Mouse (Mus musculus) ES-Bruce4 (cell line): ENCODE measurements around the gene Lmbr1. TPM values are rescaled to one million over a fixed set of nuclear protein-coding genes. Genes with fewer than 3 reads are reported as not detected.

Experiments
- H3K27ac ChIP-seq: 2 replicates; pipeline ENCODE4 v1.5.1; 2012; ENCODE audit warnings: low read length, inconsistent platforms; ENCODE audit not compliant: insufficient read depth
- H3K27me3 ChIP-seq: 2 replicates; pipeline ENCODE4 v1.6.1; 2012; ENCODE audit warnings: mild to moderate bottlenecking, low read length, inconsistent platforms; ENCODE audit not compliant: control insufficient read depth, poor library complexity, insufficient read depth, severe bottlenecking
- H3K36me3 ChIP-seq: 2 replicates; pipeline ENCODE4 v1.6.1; 2012; ENCODE audit warnings: inconsistent platforms, mild to moderate bottlenecking, low read length, moderate library complexity; ENCODE audit not compliant: control insufficient read depth, poor library complexity, insufficient read depth, severe bottlenecking
- H3K4me1 ChIP-seq: one replicate; pipeline ENCODE4 v1.8.1; 2011; ENCODE audit warnings: low read length; ENCODE audit not compliant: control insufficient read depth, insufficient read depth
- H3K4me3 ChIP-seq: 2 replicates; pipeline ENCODE4 v1.5.1; 2011; ENCODE audit warnings: low read depth, mild to moderate bottlenecking, low read length
- H3K9ac ChIP-seq: 2 replicates; pipeline ENCODE4 v1.6.1; 2012; ENCODE audit warnings: low read depth, mild to moderate bottlenecking, inconsistent platforms; ENCODE audit not compliant: poor library complexity, severe bottlenecking
- H3K9me3 ChIP-seq: replicated peaks from 2 replicates; pipeline ENCODE4 v1.6.1; 2012; ENCODE audit warnings: mild to moderate bottlenecking, low read length, inconsistent platforms; ENCODE audit not compliant: control insufficient read depth, poor library complexity, insufficient read depth, severe bottlenecking
- CTCF ChIP-seq: IDR thresholded peaks from one replicate; pipeline ENCODE4 v1.8.1; 2011; ENCODE audit warnings: low read depth, low read length
- EP300 ChIP-seq: IDR thresholded peaks from 2 replicates; pipeline ENCODE4 v1.6.1; 2011; ENCODE audit warnings: low read depth, low read length; ENCODE audit not compliant: insufficient read depth
- POLR2A ChIP-seq: IDR thresholded peaks from one replicate; pipeline ENCODE4 v1.8.1; 2011; ENCODE audit warnings: low read length; ENCODE audit not compliant: insufficient read depth
- polyA plus RNA-seq: library from polyadenylated mRNA; stranded (reverse); fragments of >200 nt; gene quantifications from 2 replicates; pipeline ENCODE4 v1.2.4, GENCODE M21; 2011; ENCODE audit warnings: low read depth; ENCODE audit not compliant: missing spikeins, insufficient read depth, insufficient read length

Gene Lmbr1
- polyA plus RNA-seq, 1 experiment = 8.3 TPM

DNA sequence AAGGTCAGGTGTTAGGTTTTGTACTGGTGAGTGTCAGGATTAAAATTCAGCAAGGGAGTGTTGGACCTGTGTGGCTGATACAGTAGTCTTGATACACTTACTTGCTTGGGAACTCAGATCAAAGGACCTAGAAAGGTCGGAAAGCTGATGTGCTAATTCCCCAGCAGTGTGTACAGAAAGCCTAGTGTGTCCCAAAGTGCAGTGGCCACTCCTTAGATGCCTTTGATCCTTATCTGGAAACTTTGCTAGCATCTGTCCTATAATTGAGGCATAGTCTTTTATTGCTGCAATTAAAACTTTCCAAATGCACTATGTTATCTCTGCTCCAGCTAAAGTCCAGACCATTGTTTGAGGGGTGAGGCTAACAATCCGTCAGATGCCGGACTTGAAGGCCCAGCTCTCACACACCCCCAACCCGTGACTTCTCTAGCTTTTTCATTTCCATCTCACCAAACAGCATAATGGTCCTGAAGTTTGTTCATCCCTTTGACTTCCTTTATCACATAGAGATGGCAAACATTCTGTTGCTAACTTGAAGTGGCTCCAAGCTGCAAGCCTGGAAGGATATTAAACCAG is 166.1 kb downstream of the Lmbr1 start:
- TF ChIP-seq CTCF = no peak
- TF ChIP-seq POLR2A = no peak
- TF ChIP-seq EP300 = no peak
- H3K9ac ChIP-seq = no peak overlapping the region
- H3K36me3 ChIP-seq = no peaks in the 10 kb centered on the region
- H3K9me3 ChIP-seq = no peaks in the 10 kb centered on the region
- no peaks in the 10 kb centered on the region for H3K4me1 ChIP-seq
- no peak overlapping the region for H3K4me3 ChIP-seq
- no peaks in the 10 kb centered on the region for H3K27me3 ChIP-seq
- no peak overlapping the region for H3K27ac ChIP-seq

- no peaks in the 10 kb centered on the region for H3K9me3 ChIP-seq
- no peak overlapping the region for H3K27ac ChIP-seq
- H3K4me1 ChIP-seq = no peaks in the 10 kb centered on the region
- H3K9ac ChIP-seq = no peak overlapping the region
- H3K4me3 ChIP-seq = no peak overlapping the region
- TF ChIP-seq EP300 (no peak), CTCF (no peak), POLR2A (no peak)
- no peaks in the 10 kb centered on the region for H3K27me3 ChIP-seq
- H3K36me3 ChIP-seq = 0 out of 2 replicates have a peak, but pooled peaks cover 2% of the 10 kb centered on the region
Observed at GRCm38 (mm10) chr5:29205690-29206089, 172.5 kb downstream of the Lmbr1 start.

DNA sequence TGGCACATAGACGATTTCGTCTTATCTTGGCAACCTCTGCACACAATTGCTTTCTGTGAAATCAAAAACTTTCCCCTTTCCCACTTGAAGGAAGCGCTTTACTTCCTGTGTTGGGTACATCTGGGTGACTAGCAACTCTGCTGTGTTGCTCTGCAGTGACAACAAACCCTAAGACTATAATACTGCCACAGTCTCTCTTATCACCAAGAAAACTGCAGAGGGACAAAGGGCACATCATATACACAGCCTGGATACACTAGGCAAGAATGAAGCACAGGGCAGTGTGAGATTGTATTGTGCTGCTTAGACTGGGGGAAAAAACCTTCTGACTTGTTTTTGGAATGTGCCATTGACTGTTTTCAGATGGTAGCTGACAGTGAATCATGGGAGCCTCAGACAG is 178.3 kb downstream of the Lmbr1 start:
- Histone ChIP-seq H3K27ac (no peak overlapping the region), H3K36me3 (no peaks in the 10 kb centered on the region), H3K9ac (no peak overlapping the region), H3K4me3 (no peak overlapping the region), H3K4me1 (peaks cover 3% of the 10 kb centered on the region), H3K9me3 (no peaks in the 10 kb centered on the region), H3K27me3 (no peaks in the 10 kb centered on the region)
- TF ChIP-seq EP300 = no peak
- no peak for TF ChIP-seq CTCF
- TF ChIP-seq POLR2A = no peak

- H3K27me3 ChIP-seq = no peaks in the 10 kb centered on the region
- H3K4me1 ChIP-seq = peaks cover 3% of the 10 kb centered on the region
- TF ChIP-seq CTCF (no peak), POLR2A (no peak), EP300 (peak; percentile 65; the same call in 1 of the 2 replicates)
- H3K9ac ChIP-seq = no peak overlapping the region
- H3K36me3 ChIP-seq = no peaks in the 10 kb centered on the region
- no peak overlapping the region for H3K4me3 ChIP-seq
- H3K27ac ChIP-seq = peak overlapping the region; percentile 21
- no peaks in the 10 kb centered on the region for H3K9me3 ChIP-seq
Observed at GRCm38 (mm10) chr5:29198960-29199488, 179.2 kb downstream of the Lmbr1 start.

GRCm38 (mm10) chr5:29197187-29197586 is 181.0 kb downstream of the Lmbr1 start:
- no peak overlapping the region for H3K27ac ChIP-seq
- H3K36me3 ChIP-seq = no peaks in the 10 kb centered on the region
- H3K9me3 ChIP-seq = no peaks in the 10 kb centered on the region
- H3K9ac ChIP-seq = no peak overlapping the region
- H3K27me3 ChIP-seq = no peaks in the 10 kb centered on the region
- H3K4me1 ChIP-seq = peaks cover 3% of the 10 kb centered on the region
- no peak overlapping the region for H3K4me3 ChIP-seq
- no peak for TF ChIP-seq CTCF
- no peak for TF ChIP-seq EP300
- no peak for TF ChIP-seq POLR2A

GRCm38 (mm10) chr5:29196264-29196658 is 181.9 kb downstream of the Lmbr1 start:
- Histone ChIP-seq H3K27ac (no peak overlapping the region), H3K4me3 (peak overlapping the region; percentile 80), H3K4me1 (peaks cover 3% of the 10 kb centered on the region), H3K9me3 (no peaks in the 10 kb centered on the region), H3K36me3 (no peaks in the 10 kb centered on the region), H3K9ac (peak overlapping the region; percentile 52), H3K27me3 (no peaks in the 10 kb centered on the region)
- TF ChIP-seq CTCF (no peak), POLR2A (no peak), EP300 (no peak)
